Comparison of ENCODE assay signal across 22 mouse cellular contexts in genomic region chr17:71443273-71443672, GRCm38 (mm10). TPM values are rescaled to one million over a fixed set of nuclear protein-coding genes. Genes with fewer than 3 reads are reported as not detected.
DNase-seq lines count a peak whose midpoint lies in the region; ATAC-seq lines count a peak whose summit lies in the region.
"Had no signal": no experiment of that assay in that cellular context is flagged by ENCODE, and none has a peak within 500 bp of the region (broad histone marks: within the 10 kb centered on the region; RNA-seq: fewer than 3 reads in every experiment).

No protein-coding gene starts in this region.

- H3K4me3 ChIP-seq in kidney, embryonic 15.5 days (replicated peaks), result no peak overlapping the region
- H3K4me3 ChIP-seq: embryonic facial prominence, embryonic 13.5 days; embryonic facial prominence, embryonic 15.5 days; erythroblast, embryonic 14.5 days; forebrain, embryonic 10.5 days; forebrain, embryonic 12.5 days had no signal

- no peak for ATAC-seq in kidney, embryonic 15.5 days (replicated peaks; ENCODE audit: low FRiP score)
- ATAC-seq: forebrain, embryonic 14.5 days had no signal

- H3K27me3 ChIP-seq in kidney, embryonic 15.5 days, result no peaks in the 10 kb centered on the region
- H3K27me3 ChIP-seq: embryonic facial prominence, embryonic 13.5 days; embryonic facial prominence, embryonic 15.5 days; forebrain, embryonic 12.5 days had no signal

- H3K4me1 ChIP-seq in kidney, embryonic 15.5 days, result no peaks in the 10 kb centered on the region
- H3K4me1 ChIP-seq: embryonic facial prominence, embryonic 13.5 days; embryonic facial prominence, embryonic 15.5 days; forebrain, embryonic 10.5 days; forebrain, embryonic 12.5 days had no signal

- no peak overlapping the region for H3K27ac ChIP-seq in kidney, embryonic 15.5 days
- H3K27ac ChIP-seq: embryonic facial prominence, embryonic 13.5 days; embryonic facial prominence, embryonic 15.5 days; forebrain, embryonic 10.5 days; forebrain, embryonic 12.5 days had no signal

- H3K4me2 ChIP-seq in kidney, embryonic 15.5 days, result no peak overlapping the region
- H3K4me2 ChIP-seq: embryonic facial prominence, embryonic 13.5 days; embryonic facial prominence, embryonic 15.5 days; forebrain, embryonic 12.5 days had no signal

- peaks cover 53% of the 10 kb centered on the region for H3K36me3 ChIP-seq in kidney, embryonic 15.5 days

- DNase-seq in kidney, adult 18-20 months, result peak; percentile 25
- DNase-seq in kidney, postnatal 4 days, result no peak
- peak; percentile 7 to 45 for DNase-seq in kidney, adult 8-10 months
- no peak for DNase-seq in kidney, postnatal 10 days
- DNase-seq in kidney, postnatal 14 days, result peak; percentile 12
- DNase-seq: adrenal gland, adult 2 months; adrenal gland, postnatal 10 days; adrenal gland, postnatal 25 days; cerebellum, adult 11 months; cerebellum, adult 18-20 months; cerebellum, adult 8-10 months; cerebellum, adult 9-11 months; cerebellum, postnatal 14 days; cerebellum, postnatal 36 days; embryo, embryonic 11 days had no signal

- 88% methylated on average over 6 of the region's 6 CpGs for WGBS in kidney, embryonic 15.5 days

- H3K9ac ChIP-seq in kidney, embryonic 15.5 days, result no peak overlapping the region
- H3K9ac ChIP-seq: embryonic facial prominence, embryonic 13.5 days; embryonic facial prominence, embryonic 15.5 days; forebrain, embryonic 12.5 days had no signal

- no peaks in the 10 kb centered on the region for H3K9me3 ChIP-seq in kidney, embryonic 15.5 days (replicated peaks)
- H3K9me3 ChIP-seq: embryonic facial prominence, embryonic 13.5 days; embryonic facial prominence, embryonic 15.5 days; forebrain, embryonic 10.5 days; forebrain, embryonic 12.5 days had no signal

RNA-seq across cellular contexts. Expression of gene Gm4707, which starts 16.4 kb away (rescaled TPM):
- 3.7 and 5.5 TPM in 2 replicates for polyA plus RNA-seq in kidney, embryonic 15.5 days (2015; fragmentation: Nextera tagmentation; extraction: Ambion mirVana)

RNA-seq across cellular contexts. Expression of gene Smchd1, which starts 31.9 kb away (rescaled TPM):
- polyA plus RNA-seq in kidney, embryonic 15.5 days (2015; fragmentation: Nextera tagmentation; extraction: Ambion mirVana), result 74.4 and 76.7 TPM in 2 replicates

Comparison
In these comparisons a context has a peak if more than half of its experiments do, and no peak if none do; other contexts are left out.
1. DNase-seq: peak in kidney, adult 18-20 months (single experiment), kidney, adult 8-10 months (2 of 2) and kidney, postnatal 14 days (single experiment); none in kidney, postnatal 4 days (0 of 2) and kidney, postnatal 10 days (single experiment).